Mouse (Mus musculus): ENCODE measurements around the gene Gtsf1l. TPM values are rescaled to one million over a fixed set of nuclear protein-coding genes. Genes with fewer than 3 reads are reported as not detected.

Gtsf1l gene
- polyA plus RNA-seq, 1 experiment from 2014 or later, result not detected

DNA sequence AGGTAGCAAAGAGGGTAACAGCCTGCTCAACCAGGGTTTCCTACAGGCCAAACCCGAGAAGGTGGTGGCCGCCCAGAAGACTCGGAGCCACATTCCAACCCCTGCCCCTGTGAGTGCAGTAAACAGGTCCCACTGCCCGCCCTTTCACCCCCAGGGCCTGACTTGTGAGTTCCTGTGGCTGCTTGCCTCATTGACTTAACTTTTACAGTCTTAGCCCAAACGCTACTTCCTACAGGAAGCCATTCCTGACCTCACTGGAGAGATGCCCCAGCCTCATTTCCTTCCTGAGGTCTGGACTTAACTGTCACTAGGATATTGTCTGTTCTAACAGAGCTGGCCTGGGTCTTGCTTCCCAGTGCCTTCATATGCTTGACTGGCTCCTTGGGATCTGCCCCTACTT lies 5.1 kb downstream of the Gtsf1l start:
- H3K4me3 ChIP-seq, result no peak overlapping the region
- no peaks in the 10 kb centered on the region for H3K9me3 ChIP-seq
- DNase-seq (ENCODE audit: low spot score), result no peak
- no peaks in the 10 kb centered on the region for H3K27me3 ChIP-seq (ENCODE audit: insufficient read depth, poor library complexity, severe bottlenecking)
- H3K4me1 ChIP-seq (replicated peaks), result no peaks in the 10 kb centered on the region
- WGBS, result 85% methylated on average over 5 of the region's 5 CpGs
- H3K36me3 ChIP-seq, result peaks cover 68% of the 10 kb centered on the region
- H3K27ac ChIP-seq, result no peak overlapping the region

DNA sequence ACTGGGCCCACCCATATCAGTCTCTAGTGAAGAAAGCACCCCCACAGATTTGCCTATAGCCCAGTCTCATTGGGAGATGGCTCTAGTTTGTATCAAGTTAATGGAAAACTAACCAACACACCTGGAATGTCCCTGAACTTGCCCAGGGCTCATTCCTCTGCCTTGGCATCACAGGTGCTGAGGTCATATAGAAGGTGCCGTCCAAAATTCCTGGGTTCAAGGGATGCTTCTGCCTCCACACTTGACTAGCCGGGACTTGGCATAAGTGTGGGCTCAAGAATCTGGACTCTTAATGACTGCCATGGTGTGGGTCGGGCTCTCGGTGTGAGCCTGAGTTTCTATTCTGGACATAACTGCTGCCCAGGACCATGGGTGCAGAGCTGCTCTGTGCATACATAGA lies 8.6 kb downstream of the Gtsf1l start:
- no peaks in the 10 kb centered on the region for H3K27me3 ChIP-seq (ENCODE audit: insufficient read depth, poor library complexity, severe bottlenecking)
- no peak overlapping the region for H3K4me3 ChIP-seq
- no peak for DNase-seq (ENCODE audit: low spot score)
- H3K4me1 ChIP-seq (replicated peaks), result no peaks in the 10 kb centered on the region
- WGBS, result 98% methylated on average over 4 of the region's 4 CpGs
- H3K9me3 ChIP-seq, result no peaks in the 10 kb centered on the region
- no peak overlapping the region for H3K27ac ChIP-seq
- H3K36me3 ChIP-seq, result peaks cover 91% of the 10 kb centered on the region

DNA sequence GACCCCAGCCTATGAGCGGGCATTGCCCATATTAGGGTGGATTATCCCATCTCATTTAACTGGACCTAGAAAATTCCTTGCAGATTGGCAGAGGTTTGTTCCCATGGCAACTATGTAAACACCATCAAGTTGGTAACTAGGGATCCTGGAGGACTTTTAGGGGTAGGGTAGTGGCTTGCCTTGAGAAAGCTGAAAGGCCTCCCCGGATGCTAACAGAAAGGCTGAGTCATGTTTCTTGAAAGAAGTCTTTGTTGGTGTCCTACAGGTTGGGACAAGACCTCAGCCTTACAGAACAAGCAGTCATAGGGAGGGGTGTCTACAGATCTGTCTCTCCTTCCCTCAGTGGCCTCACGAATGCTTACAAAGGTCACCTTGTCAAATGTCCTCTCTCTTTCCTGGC lies 12.4 kb downstream of the Gtsf1l start:
- H3K27ac ChIP-seq, result no peak overlapping the region
- H3K4me3 ChIP-seq, result no peak overlapping the region
- H3K27me3 ChIP-seq (ENCODE audit: insufficient read depth, poor library complexity, severe bottlenecking), result no peaks in the 10 kb centered on the region
- DNase-seq (ENCODE audit: low spot score), result no peak
- no peaks in the 10 kb centered on the region for H3K4me1 ChIP-seq (replicated peaks)
- peaks cover 97% of the 10 kb centered on the region for H3K36me3 ChIP-seq
- 88% methylated on average over 3 of the region's 3 CpGs for WGBS
- no peaks in the 10 kb centered on the region for H3K9me3 ChIP-seq

DNA sequence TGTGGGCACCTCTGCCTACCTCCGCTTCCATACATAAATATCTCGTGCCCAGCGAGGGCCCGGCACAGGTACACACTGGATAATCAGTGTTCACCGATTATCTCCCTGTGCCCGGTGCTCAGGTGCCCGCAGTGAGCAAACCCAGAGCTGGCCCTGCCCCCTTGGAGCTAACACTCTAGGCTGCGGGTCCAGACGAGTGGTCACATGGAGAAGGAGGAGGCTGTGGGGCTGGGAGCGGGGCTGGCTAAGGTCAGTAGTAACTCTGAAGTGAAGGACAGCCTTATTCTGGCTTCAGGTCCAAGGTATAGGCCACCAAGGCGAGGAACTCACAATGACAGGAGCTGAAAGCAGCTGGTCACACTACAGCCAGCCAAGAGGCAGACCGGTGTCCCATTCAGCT lies 12.8 kb downstream of the Gtsf1l start:
- 94% methylated on average over 12 of the region's 12 CpGs for WGBS
- H3K4me3 ChIP-seq, result no peak overlapping the region
- peaks cover 99% of the 10 kb centered on the region for H3K36me3 ChIP-seq
- no peaks in the 10 kb centered on the region for H3K9me3 ChIP-seq
- no peak for DNase-seq (ENCODE audit: low spot score)
- no peaks in the 10 kb centered on the region for H3K4me1 ChIP-seq (replicated peaks)
- no peaks in the 10 kb centered on the region for H3K27me3 ChIP-seq (ENCODE audit: insufficient read depth, poor library complexity, severe bottlenecking)
- no peak overlapping the region for H3K27ac ChIP-seq

DNA sequence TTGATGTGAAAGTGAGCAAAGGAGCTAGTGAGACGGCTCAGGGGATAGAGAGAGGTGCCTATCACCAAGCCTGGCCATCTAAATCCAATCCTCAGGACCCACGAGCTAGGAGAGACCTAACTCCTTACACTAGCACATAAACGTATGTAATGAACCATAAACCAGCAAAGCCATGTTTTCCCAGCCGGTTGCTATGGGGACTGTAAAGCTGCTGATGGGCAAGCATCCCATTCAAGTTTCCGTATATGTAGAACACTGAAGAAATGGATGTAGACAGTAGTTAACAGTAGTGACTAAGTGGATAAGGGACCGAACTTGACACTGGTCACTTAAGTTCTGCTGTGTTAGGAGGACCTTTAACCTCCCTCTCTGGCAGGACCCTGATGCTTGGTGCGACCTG lies 13.6 kb downstream of the Gtsf1l start:
- Histone ChIP-seq H3K4me3 (no peak overlapping the region), H3K9me3 (no peaks in the 10 kb centered on the region), H3K27ac (no peak overlapping the region), H3K27me3 (ENCODE audit: insufficient read depth, poor library complexity, severe bottlenecking) (no peaks in the 10 kb centered on the region), H3K36me3 (peaks cover 97% of the 10 kb centered on the region), H3K4me1 (replicated peaks) (no peaks in the 10 kb centered on the region)
- no peak for DNase-seq (ENCODE audit: low spot score)
- WGBS, result 85% methylated on average over 7 of the region's 7 CpGs

DNA sequence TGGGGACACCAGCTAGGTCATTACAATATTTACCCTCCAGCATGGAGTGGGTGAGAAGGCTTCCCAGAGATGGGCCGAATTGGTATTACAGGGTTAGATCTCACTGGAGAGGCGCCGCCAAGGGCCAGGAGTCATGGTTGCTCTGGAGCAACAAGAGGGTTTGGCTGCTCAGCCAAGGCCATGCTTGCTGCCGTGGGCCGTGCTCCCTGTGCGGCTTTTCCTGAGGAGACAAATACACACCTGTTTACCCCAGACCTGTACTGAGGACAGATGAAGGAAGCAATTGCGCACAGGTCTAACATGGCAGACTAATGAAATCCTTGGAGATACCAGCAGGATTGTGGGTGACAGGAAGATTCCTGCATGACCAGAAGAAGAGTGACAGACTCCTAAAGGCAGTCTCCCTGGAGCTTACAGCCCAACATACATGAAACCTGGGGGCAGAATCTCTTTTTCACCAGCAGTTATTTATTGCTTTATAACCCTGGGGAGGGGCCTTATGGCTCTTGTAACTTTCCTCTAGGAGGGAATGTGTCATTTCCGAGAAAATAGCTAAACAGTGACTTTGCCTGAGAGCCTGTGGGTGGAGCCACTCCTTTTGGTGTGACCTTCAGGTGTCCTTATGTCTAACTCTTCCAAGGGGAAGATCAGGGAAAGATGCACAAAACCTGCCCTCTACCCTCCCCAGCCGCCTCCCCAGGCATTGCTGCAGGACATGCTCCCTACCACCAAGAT lies 14.5 kb downstream of the Gtsf1l start:
- Histone ChIP-seq H3K4me3 (no peak overlapping the region), H3K36me3 (peaks cover 97% of the 10 kb centered on the region), H3K27me3 (ENCODE audit: insufficient read depth, poor library complexity, severe bottlenecking) (no peaks in the 10 kb centered on the region), H3K27ac (no peak overlapping the region), H3K4me1 (replicated peaks) (no peaks in the 10 kb centered on the region), H3K9me3 (no peaks in the 10 kb centered on the region)
- 94% methylated on average over 9 of the region's 9 CpGs for WGBS
- DNase-seq (ENCODE audit: low spot score), result no peak

DNA sequence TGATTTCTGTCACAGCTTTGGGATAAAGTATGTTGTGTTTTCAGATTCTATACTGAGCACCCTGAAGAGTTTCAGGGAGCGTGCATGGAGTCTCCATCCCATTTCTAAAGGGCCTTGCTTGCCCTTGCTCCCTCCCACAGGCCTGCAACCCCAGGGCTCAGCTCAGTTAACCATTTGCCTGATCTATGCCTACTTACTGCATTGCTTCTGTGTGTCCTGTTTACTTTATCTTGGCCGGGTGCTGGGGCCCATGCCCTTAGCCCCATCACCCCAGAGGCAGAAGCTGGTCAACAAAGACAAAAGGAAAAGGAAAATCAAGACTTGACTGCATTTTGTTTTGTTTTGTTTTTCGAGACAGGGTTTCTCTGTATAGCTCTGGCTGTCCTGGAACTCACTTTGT lies 16.1 kb downstream of the Gtsf1l start:
- no peaks in the 10 kb centered on the region for H3K9me3 ChIP-seq
- no peak overlapping the region for H3K4me3 ChIP-seq
- H3K36me3 ChIP-seq, result peaks cover 96% of the 10 kb centered on the region
- no peak for DNase-seq (ENCODE audit: low spot score)
- H3K4me1 ChIP-seq (replicated peaks), result no peaks in the 10 kb centered on the region
- WGBS, result 85% methylated on average over 3 of the region's 3 CpGs
- no peaks in the 10 kb centered on the region for H3K27me3 ChIP-seq (ENCODE audit: insufficient read depth, poor library complexity, severe bottlenecking)
- no peak overlapping the region for H3K27ac ChIP-seq

DNA sequence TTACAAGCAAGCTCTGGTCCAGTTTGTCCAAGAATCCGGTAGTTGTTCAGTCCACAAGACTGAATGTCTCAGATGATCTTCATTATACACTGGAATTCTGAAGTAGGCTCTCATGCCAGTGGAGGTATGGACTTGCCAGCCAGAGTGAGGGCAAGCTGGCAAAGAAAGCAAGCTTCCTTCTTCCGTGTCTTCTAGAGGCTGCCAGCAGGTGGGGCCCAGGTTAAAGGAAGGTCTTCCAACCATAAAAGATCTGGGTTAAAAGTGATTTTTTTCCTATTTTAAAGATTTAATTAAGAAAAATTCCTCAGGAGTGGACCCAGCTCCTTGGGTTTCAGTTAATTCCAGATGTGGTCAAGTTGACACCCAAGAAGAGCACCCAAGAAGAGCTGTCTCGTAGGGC lies 17.4 kb downstream of the Gtsf1l start:
- no peak for DNase-seq (ENCODE audit: low spot score)
- H3K36me3 ChIP-seq, result peaks cover 96% of the 10 kb centered on the region

DNA sequence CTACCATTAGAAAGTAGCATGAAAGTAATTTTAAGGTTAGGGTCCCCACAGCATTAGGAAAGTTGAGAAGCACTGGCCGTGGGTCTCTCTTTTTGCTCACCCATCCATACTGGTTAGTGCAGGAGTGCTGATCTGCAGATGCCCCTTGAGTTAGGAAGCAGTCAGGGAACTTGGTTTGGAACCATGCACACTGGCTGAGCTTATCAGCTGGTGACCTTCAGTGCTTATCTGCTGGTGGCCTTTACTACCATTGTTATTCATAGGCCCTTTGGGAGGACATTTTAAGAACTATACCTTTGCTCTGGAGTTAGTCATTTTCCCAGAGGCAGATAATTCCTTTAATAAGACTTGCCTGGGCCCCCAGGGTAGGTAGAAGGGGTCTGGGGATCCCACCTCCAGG lies 20.4 kb downstream of the Gtsf1l start:
- DNase-seq (ENCODE audit: low spot score), result no peak
- no peaks in the 10 kb centered on the region for H3K27me3 ChIP-seq (ENCODE audit: insufficient read depth, poor library complexity, severe bottlenecking)
- H3K9me3 ChIP-seq, result no peaks in the 10 kb centered on the region
- peaks cover 97% of the 10 kb centered on the region for H3K36me3 ChIP-seq
- H3K4me1 ChIP-seq (replicated peaks), result no peaks in the 10 kb centered on the region
- no peak overlapping the region for H3K4me3 ChIP-seq
- no peak overlapping the region for H3K27ac ChIP-seq
- WGBS, result 87% methylated on average over 1 of the region's 1 CpGs

More for the DNA sequence above, 17.4 kb downstream of the Gtsf1l start:
- Histone ChIP-seq H3K4me3 (no peak overlapping the region), H3K27me3 (ENCODE audit: insufficient read depth, poor library complexity, severe bottlenecking) (no peaks in the 10 kb centered on the region), H3K27ac (no peak overlapping the region), H3K9me3 (no peaks in the 10 kb centered on the region), H3K4me1 (replicated peaks) (no peaks in the 10 kb centered on the region)
- WGBS, result 91% methylated on average over 3 of the region's 3 CpGs

DNA sequence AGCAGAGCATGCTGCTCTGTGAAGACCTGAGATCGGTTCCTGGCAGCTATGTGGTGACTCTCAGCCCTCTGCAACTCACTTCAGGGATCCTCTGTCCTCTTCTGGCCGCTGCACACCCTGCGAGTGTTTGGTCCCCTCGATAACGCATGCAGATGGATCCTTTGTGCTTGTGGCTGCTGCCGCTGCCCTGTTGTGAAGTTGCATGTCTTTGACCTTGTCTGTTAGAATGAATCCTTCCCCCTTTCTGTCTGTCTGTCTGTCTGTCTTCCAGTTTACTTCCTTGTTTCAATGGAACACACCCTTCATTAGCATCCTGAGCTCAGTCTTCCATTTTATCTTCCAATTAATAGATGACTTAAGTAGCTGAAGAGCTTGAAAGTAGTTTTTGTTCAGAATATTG lies 21.3 kb downstream of the Gtsf1l start:
- DNase-seq (ENCODE audit: low spot score), result no peak
- Histone ChIP-seq H3K4me1 (replicated peaks) (no peaks in the 10 kb centered on the region), H3K36me3 (peaks cover 97% of the 10 kb centered on the region), H3K27me3 (ENCODE audit: insufficient read depth, poor library complexity, severe bottlenecking) (no peaks in the 10 kb centered on the region), H3K9me3 (no peaks in the 10 kb centered on the region), H3K27ac (no peak overlapping the region), H3K4me3 (no peak overlapping the region)
- WGBS, result 86% methylated on average over 6 of the region's 6 CpGs

DNA sequence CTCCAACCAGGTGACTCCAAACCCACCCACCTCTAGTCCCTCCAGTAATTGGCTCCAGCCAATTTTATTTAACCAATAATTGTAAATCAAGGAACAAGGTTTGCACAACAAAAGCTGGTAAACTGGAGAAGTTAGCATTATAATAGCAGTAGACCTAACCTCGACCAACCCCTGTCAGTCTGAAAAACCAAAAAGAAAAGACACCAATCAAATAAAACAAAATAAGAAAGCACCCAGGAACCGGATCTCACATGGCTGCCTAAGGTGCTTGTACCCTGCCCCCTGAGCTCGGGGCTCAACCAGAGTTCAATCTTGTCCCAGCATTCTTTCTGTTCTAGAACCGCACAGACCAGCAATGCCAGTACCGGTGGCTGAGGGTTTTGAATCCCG lies 25.5 kb downstream of the Gtsf1l start:
- H3K36me3 ChIP-seq, result peaks cover 75% of the 10 kb centered on the region
- no peak overlapping the region for H3K27ac ChIP-seq
- H3K4me1 ChIP-seq (replicated peaks), result 0 out of 2 replicates have a peak, but pooled peaks cover 3% of the 10 kb centered on the region
- DNase-seq (ENCODE audit: low spot score), result no peak
- WGBS, result 76% methylated on average over 6 of the region's 6 CpGs
- H3K27me3 ChIP-seq (ENCODE audit: insufficient read depth, poor library complexity, severe bottlenecking), result no peaks in the 10 kb centered on the region
- H3K9me3 ChIP-seq, result no peaks in the 10 kb centered on the region
- no peak overlapping the region for H3K4me3 ChIP-seq

DNA sequence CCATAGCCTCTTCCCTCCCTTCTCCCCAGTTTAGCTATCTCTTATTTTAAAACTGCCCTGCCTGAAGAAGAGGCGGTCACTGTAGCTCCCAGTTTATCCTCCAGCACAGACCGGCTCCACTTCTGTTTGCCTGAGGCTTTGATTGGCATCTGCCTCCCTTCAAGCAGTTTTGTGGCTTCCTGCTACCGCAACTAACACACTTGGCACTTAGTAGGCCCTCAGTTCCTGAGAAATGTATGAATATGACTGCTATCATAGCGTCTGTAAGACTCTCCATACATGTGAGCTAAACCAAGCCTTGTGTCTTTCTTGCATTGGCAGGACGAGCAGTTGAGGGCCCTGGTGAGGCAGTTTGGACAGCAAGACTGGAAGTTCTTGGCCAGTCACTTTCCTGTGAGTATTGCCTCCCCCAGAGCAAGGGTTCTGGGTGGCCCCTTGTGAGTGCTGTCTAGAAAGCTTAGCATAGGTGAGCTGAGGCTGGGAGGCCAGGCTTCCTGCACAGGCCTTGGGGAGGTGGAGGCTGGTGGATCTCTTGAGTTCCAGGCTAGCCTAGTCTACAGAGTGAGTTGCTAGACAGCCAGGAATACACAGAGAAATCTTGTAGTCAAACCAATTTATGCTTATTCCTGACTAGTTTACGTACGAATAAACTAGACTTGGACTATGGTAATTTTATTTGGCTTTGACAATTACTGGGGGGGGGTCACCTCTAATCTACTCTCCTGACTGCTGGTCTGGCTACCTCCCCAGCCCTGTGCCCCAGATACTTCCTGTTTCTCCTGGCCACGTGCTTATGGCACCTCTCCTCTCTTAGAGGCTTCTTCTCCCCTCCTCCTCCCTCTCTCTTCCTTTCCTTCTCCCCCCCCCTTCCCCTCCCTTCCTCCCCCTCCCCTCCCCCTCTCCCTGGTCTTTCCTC lies 26.2 kb downstream of the Gtsf1l start:
- H3K9me3 ChIP-seq, result no peaks in the 10 kb centered on the region
- H3K4me3 ChIP-seq, result no peak overlapping the region
- peaks cover 68% of the 10 kb centered on the region for H3K36me3 ChIP-seq
- H3K4me1 ChIP-seq (replicated peaks), result peaks cover 5% of the 10 kb centered on the region; the same call in 1 of the 2 replicates
- WGBS, result 83% methylated on average over 8 of the region's 8 CpGs
- H3K27ac ChIP-seq, result no peak overlapping the region
- DNase-seq (ENCODE audit: low spot score), result no peak
- no peaks in the 10 kb centered on the region for H3K27me3 ChIP-seq (ENCODE audit: insufficient read depth, poor library complexity, severe bottlenecking)

DNA sequence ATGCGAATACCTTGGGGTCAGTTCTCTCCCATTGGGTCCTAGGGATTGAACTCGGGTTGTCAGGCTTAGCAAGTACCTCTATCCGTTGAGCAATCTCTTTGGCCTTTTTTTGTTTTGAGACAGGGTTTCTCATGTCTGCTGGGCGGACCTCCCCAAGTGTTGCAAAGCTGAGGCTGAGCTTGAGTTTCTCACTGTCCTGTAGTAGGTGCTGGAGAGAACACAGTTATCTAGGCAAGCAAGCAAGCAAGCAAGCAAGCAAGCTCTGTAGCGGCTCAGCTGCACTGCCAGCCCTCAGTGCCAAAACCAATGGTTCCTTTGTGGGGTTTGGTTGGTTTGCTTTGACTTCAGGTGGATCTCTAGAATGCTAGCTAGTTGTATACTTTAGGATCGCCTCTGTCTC lies 27.0 kb downstream of the Gtsf1l start:
- 88% methylated on average over 6 of the region's 6 CpGs for WGBS
- DNase-seq (ENCODE audit: low spot score), result no peak
- no peak overlapping the region for H3K4me3 ChIP-seq
- no peaks in the 10 kb centered on the region for H3K9me3 ChIP-seq
- H3K27me3 ChIP-seq (ENCODE audit: insufficient read depth, poor library complexity, severe bottlenecking), result 0 out of 2 replicates have a peak, but pooled peaks cover 3% of the 10 kb centered on the region
- H3K36me3 ChIP-seq, result peaks cover 60% of the 10 kb centered on the region
- no peak overlapping the region for H3K27ac ChIP-seq
- peaks cover 14% of the 10 kb centered on the region for H3K4me1 ChIP-seq (replicated peaks)

All from hindbrain, embryonic 10.5 days (tissue).